Mouse (Mus musculus) brain, embryonic 14.5 days (tissue): ENCODE results near the gene Dis3l2. TPM values are rescaled to one million over a fixed set of nuclear protein-coding genes. Genes with fewer than 3 reads are reported as not detected.
A peak's percentile ranks its signal among the peaks of the same experiment; 100 is the strongest.

Experiments used
- DNase-seq: peaks from one replicate; pipeline ENCODE4 v3.0.0-alpha.2; 2011; ENCODE audit warnings: low read depth
- CTCF ChIP-seq: fragments of 200-500 bp; IDR thresholded peaks from 2 replicates; pipeline ENCODE4 v1.5.1; 2012; ENCODE audit warnings: inconsistent platforms, mild to moderate bottlenecking, moderate library complexity, borderline replicate concordance; ENCODE audit not compliant: insufficient read depth, insufficient read length; ENCODE audit errors: extremely low read depth
- POLR2A ChIP-seq: fragments of 200-500 bp; IDR thresholded peaks from 2 replicates; pipeline ENCODE4 v1.6.1; 2012; ENCODE audit warnings: mild to moderate bottlenecking, inconsistent platforms, borderline replicate concordance; ENCODE audit not compliant: poor library complexity, insufficient read depth, insufficient read length, severe bottlenecking; ENCODE audit errors: extremely low read depth
- polyA plus RNA-seq: library from polyadenylated mRNA; depleted of rRNA; stranded (reverse); fragments of >200 nt; gene quantifications from 2 replicates; pipeline ENCODE4 v1.2.3, GENCODE M21; 2012

Gene Dis3l2
- polyA plus RNA-seq, 1 experiment = 39.5 TPM

- TF ChIP-seq CTCF (no peak), POLR2A (no peak)
- DNase-seq = no peak
These were observed 328.9 kb downstream of the Dis3l2 start for GRCm38 (mm10) chr1:87032466-87032865.

GRCm38 (mm10) chr1:87035532-87036161, 332.0 kb downstream of the Dis3l2 start:
- no peak for TF ChIP-seq POLR2A
- no peak for TF ChIP-seq CTCF

GRCm38 (mm10) chr1:87036334-87036733, 332.7 kb downstream of the Dis3l2 start:
- no peak for DNase-seq
- TF ChIP-seq POLR2A (no peak), CTCF (no peak)

More at GRCm38 (mm10) chr1:87035532-87036161, 332.0 kb downstream of the Dis3l2 start:
- peak; percentile 83 for DNase-seq

- DNase-seq = no peak
- no peak for TF ChIP-seq CTCF
These were observed 335.0 kb downstream of the Dis3l2 start for GRCm38 (mm10) chr1:87038477-87039070.

- peak; percentile 70 for DNase-seq
- TF ChIP-seq CTCF (peak; percentile 78), POLR2A (no peak)
These were observed 337.5 kb downstream of the Dis3l2 start for GRCm38 (mm10) chr1:87041119-87041518.

- no peak for TF ChIP-seq POLR2A
- peak; percentile 96 for TF ChIP-seq CTCF
- DNase-seq = peak; percentile 84
These were observed 338.3 kb downstream of the Dis3l2 start for GRCm38 (mm10) chr1:87041814-87042438.

- no peak for TF ChIP-seq POLR2A
- no peak for TF ChIP-seq CTCF
- DNase-seq = peak; percentile 61
These were observed 346.5 kb downstream of the Dis3l2 start for GRCm38 (mm10) chr1:87050072-87050471.

- no peak for TF ChIP-seq CTCF
- TF ChIP-seq POLR2A = no peak
- DNase-seq = no peak
These were observed 347.1 kb downstream of the Dis3l2 start for GRCm38 (mm10) chr1:87050700-87051099.

GRCm38 (mm10) chr1:87051369-87051768, 347.8 kb downstream of the Dis3l2 start:
- no peak for TF ChIP-seq POLR2A
- no peak for TF ChIP-seq CTCF

GRCm38 (mm10) chr1:87057075-87057474, 353.5 kb downstream of the Dis3l2 start:
- no peak for TF ChIP-seq POLR2A
- no peak for TF ChIP-seq CTCF
- no peak for DNase-seq

More at GRCm38 (mm10) chr1:87051369-87051768, 347.8 kb downstream of the Dis3l2 start:
- DNase-seq = no peak

- TF ChIP-seq POLR2A = no peak
- no peak for TF ChIP-seq CTCF
These were observed 355.5 kb downstream of the Dis3l2 start for GRCm38 (mm10) chr1:87059042-87059665.

More at GRCm38 (mm10) chr1:87059042-87059665, 355.5 kb downstream of the Dis3l2 start:
- DNase-seq = no peak
